Mouse (Mus musculus): ENCODE results near the gene H2-D1. TPM values are rescaled to one million over a fixed set of nuclear protein-coding genes. Genes with fewer than 3 reads are reported as not detected.
"Not testable (repeated sequence)": the region's sequence is repeated elsewhere in the genome, so short reads cannot be mapped to it uniquely, and the experiment has no call there.

The H2-D1 gene
- polyA plus RNA-seq, 1 experiment from 2014 or later: 77.6 TPM

GRCm38 (mm10) chr17:35303271-35303670 is 40.7 kb downstream of the H2-D1 start:
- H3K9me3 ChIP-seq (ENCODE audit: control insufficient read depth, low read depth, low read length): no peaks in the 10 kb centered on the region
- H3K4me3 ChIP-seq (ENCODE audit: low read depth, low read length): no peak overlapping the region
- no peak overlapping the region for H3K4me2 ChIP-seq (replicated peaks; ENCODE audit: low read depth, low read length)
- no peaks in the 10 kb centered on the region for H3K27me3 ChIP-seq (ENCODE audit: control insufficient read depth, insufficient read depth, low read length)
- ATAC-seq (ENCODE audit: insufficient number of reproducible peaks, insufficient read depth, low FRiP score, low read depth): no peak
- H3K4me1 ChIP-seq (ENCODE audit: control insufficient read depth, insufficient read depth, low read length): no peaks in the 10 kb centered on the region
- WGBS: 76% methylated on average over 2 of the region's 2 CpGs
- H3K36me3 ChIP-seq (ENCODE audit: control insufficient read depth, insufficient read depth, low read length): no peaks in the 10 kb centered on the region
- H3K27ac ChIP-seq (ENCODE audit: low read length): no peak overlapping the region
- H3K9ac ChIP-seq (replicated peaks; ENCODE audit: low read depth, low read length): no peak overlapping the region

- Histone ChIP-seq H3K4me2 (replicated peaks; ENCODE audit: low read depth, low read length) (no peak overlapping the region), H3K27ac (ENCODE audit: low read length) (no peak overlapping the region), H3K4me1 (ENCODE audit: control insufficient read depth, insufficient read depth, low read length) (no peaks in the 10 kb centered on the region), H3K9me3 (ENCODE audit: control insufficient read depth, low read depth, low read length) (no peaks in the 10 kb centered on the region), H3K9ac (replicated peaks; ENCODE audit: low read depth, low read length) (no peak overlapping the region), H3K36me3 (ENCODE audit: control insufficient read depth, insufficient read depth, low read length) (no peaks in the 10 kb centered on the region), H3K4me3 (ENCODE audit: low read depth, low read length) (no peak overlapping the region), H3K27me3 (ENCODE audit: control insufficient read depth, insufficient read depth, low read length) (no peaks in the 10 kb centered on the region)
- ATAC-seq (ENCODE audit: insufficient number of reproducible peaks, insufficient read depth, low FRiP score, low read depth): no peak
- WGBS: 79% methylated on average over 10 of the region's 10 CpGs
Observed at GRCm38 (mm10) chr17:35303756-35304350, 41.3 kb downstream of the H2-D1 start.

GRCm38 (mm10) chr17:35304478-35304877 is 41.9 kb downstream of the H2-D1 start:
- no peak overlapping the region for H3K4me3 ChIP-seq (ENCODE audit: low read depth, low read length)
- 72% methylated on average over 6 of the region's 6 CpGs for WGBS
- no peak overlapping the region for H3K4me2 ChIP-seq (replicated peaks; ENCODE audit: low read depth, low read length)
- H3K27ac ChIP-seq (ENCODE audit: low read length): no peak overlapping the region
- H3K9me3 ChIP-seq (ENCODE audit: control insufficient read depth, low read depth, low read length): no peaks in the 10 kb centered on the region
- no peaks in the 10 kb centered on the region for H3K4me1 ChIP-seq (ENCODE audit: control insufficient read depth, insufficient read depth, low read length)
- no peaks in the 10 kb centered on the region for H3K27me3 ChIP-seq (ENCODE audit: control insufficient read depth, insufficient read depth, low read length)
- ATAC-seq (ENCODE audit: insufficient number of reproducible peaks, insufficient read depth, low FRiP score, low read depth): no peak
- no peak overlapping the region for H3K9ac ChIP-seq (replicated peaks; ENCODE audit: low read depth, low read length)
- H3K36me3 ChIP-seq (ENCODE audit: control insufficient read depth, insufficient read depth, low read length): no peaks in the 10 kb centered on the region

- not testable (repeated sequence) for ATAC-seq (ENCODE audit: insufficient number of reproducible peaks, insufficient read depth, low FRiP score, low read depth); H3K4me3 ChIP-seq (ENCODE audit: low read depth, low read length); H3K27me3 ChIP-seq (ENCODE audit: control insufficient read depth, insufficient read depth, low read length); H3K4me1 ChIP-seq (ENCODE audit: control insufficient read depth, insufficient read depth, low read length); H3K9me3 ChIP-seq (ENCODE audit: control insufficient read depth, low read depth, low read length); H3K4me2 ChIP-seq (replicated peaks; ENCODE audit: low read depth, low read length); H3K9ac ChIP-seq (replicated peaks; ENCODE audit: low read depth, low read length); H3K27ac ChIP-seq (ENCODE audit: low read length); H3K36me3 ChIP-seq (ENCODE audit: control insufficient read depth, insufficient read depth, low read length)
- 66% methylated on average over 8 of the region's 8 CpGs for WGBS
Observed at GRCm38 (mm10) chr17:35304921-35305320, 42.4 kb downstream of the H2-D1 start.

Small RNA genes within 50 kb of the gene (microRNA-seq; reads per million reads assigned to microRNA genes)
- 3.6 reads per million, percentile 8 among the genes with 10 or more reads in this experiment for gene Mir6975
- gene Mir8094: not detected

Other genes starting within 250 kb of the H2-D1 start
- gene Vwa7, start 246.2 kb upstream of the H2-D1 start, polyA plus RNA-seq (2014; fragmentation: Nextera tagmentation; extraction: Ambion mirVana): 0.18 and 0.22 TPM in 2 replicates
- 16.3 and 21.3 TPM in 2 replicates for gene Sapcd1, start 234.7 kb upstream of the H2-D1 start, polyA plus RNA-seq (2014; fragmentation: Nextera tagmentation; extraction: Ambion mirVana)
- gene Msh5, start 216.0 kb upstream of the H2-D1 start, polyA plus RNA-seq (2014; fragmentation: Nextera tagmentation; extraction: Ambion mirVana): 3.6 and 3.8 TPM in 2 replicates
- gene Clic1, start 212.8 kb upstream of the H2-D1 start, polyA plus RNA-seq (2014; fragmentation: Nextera tagmentation; extraction: Ambion mirVana): 83.0 and 88.5 TPM in 2 replicates
- gene Ddah2, start 203.7 kb upstream of the H2-D1 start, polyA plus RNA-seq (2014; fragmentation: Nextera tagmentation; extraction: Ambion mirVana): 292 and 322 TPM in 2 replicates
- 0.30 and 0.63 TPM in 2 replicates for gene Ly6g6c, start 197.3 kb upstream of the H2-D1 start, polyA plus RNA-seq (2014; fragmentation: Nextera tagmentation; extraction: Ambion mirVana)
- 0.97 and 1.3 TPM in 2 replicates for gene Mpig6b, start 196.5 kb upstream of the H2-D1 start, polyA plus RNA-seq (2014; fragmentation: Nextera tagmentation; extraction: Ambion mirVana)
- gene Ly6g6e, start 185.8 kb upstream of the H2-D1 start, polyA plus RNA-seq (2014; fragmentation: Nextera tagmentation; extraction: Ambion mirVana): 7.8 and 9.7 TPM in 2 replicates
- gene Ly6g6d, start 184.7 kb upstream of the H2-D1 start, polyA plus RNA-seq (2014; fragmentation: Nextera tagmentation; extraction: Ambion mirVana): 1.5 and 2.1 TPM in 2 replicates
- gene Ly6g6f, start 177.1 kb upstream of the H2-D1 start, polyA plus RNA-seq (2014; fragmentation: Nextera tagmentation; extraction: Ambion mirVana): 0.29 TPM in 1 of 2 replicates, not detected in the other
- 77.1 and 81.4 TPM in 2 replicates for gene Abhd16a, start 173.5 kb upstream of the H2-D1 start, polyA plus RNA-seq (2014; fragmentation: Nextera tagmentation; extraction: Ambion mirVana)
- gene Ly6g5c, start 154.5 kb upstream of the H2-D1 start, polyA plus RNA-seq (2014; fragmentation: Nextera tagmentation; extraction: Ambion mirVana): not detected in 2 replicates
- gene Ly6g5b, start 147.3 kb upstream of the H2-D1 start, polyA plus RNA-seq (2014; fragmentation: Nextera tagmentation; extraction: Ambion mirVana): 0.49 and 0.81 TPM in 2 replicates
- 20.3 and 21.9 TPM in 2 replicates for gene Gpank1, start 141.3 kb upstream of the H2-D1 start, polyA plus RNA-seq (2014; fragmentation: Nextera tagmentation; extraction: Ambion mirVana)
- 269 and 270 TPM in 2 replicates for gene Csnk2b, start 140.7 kb upstream of the H2-D1 start, polyA plus RNA-seq (2014; fragmentation: Nextera tagmentation; extraction: Ambion mirVana)
- 10.1 and 13.3 TPM in 2 replicates for gene D17H6S53E, start 136.4 kb upstream of the H2-D1 start, polyA plus RNA-seq (2014; fragmentation: Nextera tagmentation; extraction: Ambion mirVana)
- 0.75 and 0.77 TPM in 2 replicates for gene Apom, start 130.7 kb upstream of the H2-D1 start, polyA plus RNA-seq (2014; fragmentation: Nextera tagmentation; extraction: Ambion mirVana)
- gene Bag6, start 127.6 kb upstream of the H2-D1 start, polyA plus RNA-seq (2014; fragmentation: Nextera tagmentation; extraction: Ambion mirVana): 86.5 and 89.0 TPM in 2 replicates
- gene Prrc2a, start 97.8 kb upstream of the H2-D1 start, polyA plus RNA-seq (2014; fragmentation: Nextera tagmentation; extraction: Ambion mirVana): 209 and 222 TPM in 2 replicates
- gene Aif1, start 86.7 kb upstream of the H2-D1 start, polyA plus RNA-seq (2014; fragmentation: Nextera tagmentation; extraction: Ambion mirVana): 16.4 and 19.6 TPM in 2 replicates
- 18.5 and 21.1 TPM in 2 replicates for gene Lst1, start 74.3 kb upstream of the H2-D1 start, polyA plus RNA-seq (2014; fragmentation: Nextera tagmentation; extraction: Ambion mirVana)
- gene Ltb, start 68.3 kb upstream of the H2-D1 start, polyA plus RNA-seq (2014; fragmentation: Nextera tagmentation; extraction: Ambion mirVana): 1.4 and 1.8 TPM in 2 replicates
- gene Tnf, start 60.7 kb upstream of the H2-D1 start, polyA plus RNA-seq (2014; fragmentation: Nextera tagmentation; extraction: Ambion mirVana): 0.20 and 0.34 TPM in 2 replicates
- 0.42 and 0.59 TPM in 2 replicates for gene Lta, start 57.4 kb upstream of the H2-D1 start, polyA plus RNA-seq (2014; fragmentation: Nextera tagmentation; extraction: Ambion mirVana)
- gene Gm16181, start 41.9 kb upstream of the H2-D1 start, polyA plus RNA-seq (2014; fragmentation: Nextera tagmentation; extraction: Ambion mirVana): not detected in 2 replicates
- 8.1 and 8.5 TPM in 2 replicates for gene Atp6v1g2, start 29.1 kb upstream of the H2-D1 start, polyA plus RNA-seq (2014; fragmentation: Nextera tagmentation; extraction: Ambion mirVana)
- gene Nfkbil1, start 26.9 kb upstream of the H2-D1 start, polyA plus RNA-seq (2014; fragmentation: Nextera tagmentation; extraction: Ambion mirVana): 3.5 and 3.8 TPM in 2 replicates
- gene Ddx39b, start 21.0 kb upstream of the H2-D1 start, polyA plus RNA-seq (2014; fragmentation: Nextera tagmentation; extraction: Ambion mirVana): 467 and 480 TPM in 2 replicates
- 0.49 and 0.60 TPM in 2 replicates for gene H2-Q1, start 57.7 kb downstream of the H2-D1 start, polyA plus RNA-seq (2014; fragmentation: Nextera tagmentation; extraction: Ambion mirVana)
- gene H2-Q2, start 79.5 kb downstream of the H2-D1 start, polyA plus RNA-seq (2014; fragmentation: Nextera tagmentation; extraction: Ambion mirVana): 2.3 and 3.1 TPM in 2 replicates
- gene H2-Q4, start 116.9 kb downstream of the H2-D1 start, polyA plus RNA-seq (2014; fragmentation: Nextera tagmentation; extraction: Ambion mirVana): 2.1 and 3.3 TPM in 2 replicates
- gene H2-Q6, start 162.1 kb downstream of the H2-D1 start, polyA plus RNA-seq (2014; fragmentation: Nextera tagmentation; extraction: Ambion mirVana): 0.30 and 0.76 TPM in 2 replicates
- 2.6 and 4.6 TPM in 2 replicates for gene H2-Q7, start 176.4 kb downstream of the H2-D1 start, polyA plus RNA-seq (2014; fragmentation: Nextera tagmentation; extraction: Ambion mirVana)
- gene H2-Q10, start 207.4 kb downstream of the H2-D1 start, polyA plus RNA-seq (2014; fragmentation: Nextera tagmentation; extraction: Ambion mirVana): 0.71 and 1.1 TPM in 2 replicates
- gene Pou5f1, start 243.3 kb downstream of the H2-D1 start, polyA plus RNA-seq (2014; fragmentation: Nextera tagmentation; extraction: Ambion mirVana): 0.17 TPM in 1 of 2 replicates, not detected in the other